Mouse (Mus musculus): Measurements from ENCODE around the gene Chrna9.

GRCm38 (mm10) chr5:65900862-65901265, 33.9 kb upstream of the Chrna9 start:
- TF ChIP-seq POLR2A (IDR thresholded peaks at IDR 0.05; ENCODE audit: borderline replicate concordance, extremely low read depth, insufficient read depth, insufficient read length, poor library complexity, severe bottlenecking) (no peak), CTCF (IDR thresholded peaks at IDR 0.05; ENCODE audit: borderline replicate concordance, extremely low read depth, insufficient read depth, insufficient read length) (no peak)
